Mouse (Mus musculus) ES-Bruce4 (cell line): ENCODE measurements around the gene Grb10.

Experiments used
- CTCF ChIP-seq: IDR thresholded peaks from one replicate; pipeline ENCODE4 v1.8.1; 2011; ENCODE audit warnings: low read depth, low read length
- POLR2A ChIP-seq: IDR thresholded peaks from one replicate; pipeline ENCODE4 v1.8.1; 2011; ENCODE audit warnings: low read length; ENCODE audit not compliant: insufficient read depth

GRCm38 (mm10) chr11:11904995-11905394, 133.5 kb downstream of the Grb10 start:
- TF ChIP-seq CTCF, result no peak
- no peak for TF ChIP-seq POLR2A
